ENCODE assay signal across 11 mouse cellular contexts in the genomic region with DNA sequence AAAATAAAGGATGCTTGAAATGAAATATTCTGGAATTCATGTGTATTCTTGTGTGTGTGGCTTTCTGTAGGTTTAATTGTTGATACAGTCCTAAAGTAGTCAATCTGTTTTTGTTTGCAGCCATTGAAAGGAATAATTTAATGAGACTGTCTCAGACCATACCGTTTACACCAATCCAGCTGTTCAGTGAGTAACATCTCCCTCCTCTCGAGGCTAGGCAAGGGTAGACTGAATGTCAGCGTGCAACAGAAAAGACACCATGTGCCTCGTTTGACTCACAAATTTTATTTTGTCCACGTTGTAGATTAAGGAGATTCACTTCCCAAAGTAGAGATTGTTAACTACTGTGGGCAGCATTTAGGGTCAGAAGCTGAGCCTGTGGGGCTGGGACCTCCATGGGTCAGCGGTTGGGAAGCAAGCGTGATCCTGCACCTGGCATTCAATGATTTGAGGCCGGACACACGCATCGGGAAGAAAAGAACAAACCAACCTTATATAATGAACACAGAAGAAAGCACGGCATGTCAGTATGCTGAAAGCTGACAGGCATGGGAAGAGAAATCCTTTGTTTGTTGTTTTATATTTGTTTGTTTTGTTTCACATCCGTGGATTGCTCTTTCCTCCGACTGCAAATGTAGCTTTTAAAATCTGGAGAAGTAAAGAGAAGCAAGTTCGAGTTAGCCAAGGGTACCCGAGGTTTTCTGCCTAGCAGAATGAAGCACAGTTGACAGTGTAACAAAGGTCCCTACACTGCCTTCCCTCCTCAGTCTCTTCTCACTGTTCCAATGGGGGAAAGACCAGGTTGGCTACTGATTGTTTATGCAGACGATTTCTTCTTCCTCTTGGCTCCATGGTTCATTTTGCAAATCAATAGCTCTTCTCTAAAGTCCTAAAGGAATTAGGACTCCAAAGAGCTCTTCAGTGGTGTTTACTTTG.
DNase-seq lines count a peak whose midpoint lies in the region; ATAC-seq lines count a peak whose summit lies in the region.
"Had no signal": no experiment of that assay in that cellular context is flagged by ENCODE, and none has a peak within 500 bp of the region (broad histone marks: within the 10 kb centered on the region; RNA-seq: fewer than 3 reads in every experiment).

No protein-coding gene starts in this region.

- no peak overlapping the region for H3K4me3 ChIP-seq in embryonic facial prominence, embryonic 10.5 days
- H3K4me3 ChIP-seq in hindbrain, embryonic 12.5 days: 0 out of 2 replicates have a peak overlapping the region, but pooled peaks have one; percentile 3
- no peak overlapping the region for H3K4me3 ChIP-seq in midbrain, embryonic 16.5 days (ENCODE audit: low read depth, low read length)

- no peak overlapping the region for H3K27ac ChIP-seq in embryonic facial prominence, embryonic 10.5 days (replicated peaks)
- 0 out of 2 replicates have a peak overlapping the region, but pooled peaks have one; percentile 26 for H3K27ac ChIP-seq in hindbrain, embryonic 12.5 days
- no peak overlapping the region for H3K27ac ChIP-seq in midbrain, embryonic 16.5 days (ENCODE audit: low read length)

- 57% methylated on average over 16 of the region's 16 CpGs for WGBS in embryonic facial prominence, embryonic 10.5 days
- 26% methylated on average over 16 of the region's 16 CpGs for WGBS in hindbrain, embryonic 12.5 days
- WGBS in midbrain, embryonic 16.5 days: 12% methylated on average over 16 of the region's 16 CpGs

- H3K36me3 ChIP-seq in embryonic facial prominence, embryonic 10.5 days (replicated peaks): no peaks in the 10 kb centered on the region
- no peaks in the 10 kb centered on the region for H3K36me3 ChIP-seq in hindbrain, embryonic 12.5 days
- H3K36me3 ChIP-seq in midbrain, embryonic 16.5 days (ENCODE audit: control insufficient read depth, insufficient read depth, low read length): no peaks in the 10 kb centered on the region

- DNase-seq in Muller cell, postnatal 12 days (ENCODE audit: inconsistent ontology term): peak; percentile 74
- DNase-seq in embryonic facial prominence, embryonic 10.5 days (ENCODE audit: low spot score): peak; percentile 11
- no peak for DNase-seq in B cell, adult 2 months
- DNase-seq in right cerebral cortex, postnatal 10 days (ENCODE audit: low spot score in 2 of 2): no peak
- no peak for DNase-seq in urinary bladder, adult 2 months (ENCODE audit: low spot score)
- DNase-seq: heart, postnatal 14 days; thymus, adult 2 months had no signal

- H3K4me1 ChIP-seq in embryonic facial prominence, embryonic 10.5 days: no peaks in the 10 kb centered on the region
- H3K4me1 ChIP-seq in hindbrain, embryonic 12.5 days: peaks cover 5% of the 10 kb centered on the region
- peaks cover 9% of the 10 kb centered on the region for H3K4me1 ChIP-seq in midbrain, embryonic 16.5 days (ENCODE audit: control insufficient read depth, insufficient read depth, low read length)

- no peaks in the 10 kb centered on the region for H3K9me3 ChIP-seq in embryonic facial prominence, embryonic 10.5 days
- no peaks in the 10 kb centered on the region for H3K9me3 ChIP-seq in hindbrain, embryonic 12.5 days (replicated peaks)
- H3K9me3 ChIP-seq in midbrain, embryonic 16.5 days (replicated peaks; ENCODE audit: control insufficient read depth, low read length, poor library complexity, severe bottlenecking): no peaks in the 10 kb centered on the region

- H3K4me2 ChIP-seq in hindbrain, embryonic 12.5 days (replicated peaks): peak overlapping the region; percentile 39
- H3K4me2 ChIP-seq in midbrain, embryonic 16.5 days (ENCODE audit: low read length): peak overlapping the region; percentile 32
- H3K4me2 ChIP-seq: lung, embryonic 14.5 days had no signal

- ATAC-seq in hindbrain, embryonic 12.5 days (ENCODE audit: low FRiP score): peak; percentile 72
- ATAC-seq in midbrain, embryonic 16.5 days: peak; percentile 76
- no peak for ATAC-seq in megakaryocyte, adult 5-6 weeks (ENCODE audit: poor library complexity, severe bottlenecking)

- no peaks in the 10 kb centered on the region for H3K27me3 ChIP-seq in embryonic facial prominence, embryonic 10.5 days (replicated peaks; ENCODE audit: low read depth, poor library complexity, severe bottlenecking)
- no peaks in the 10 kb centered on the region for H3K27me3 ChIP-seq in hindbrain, embryonic 12.5 days
- no peaks in the 10 kb centered on the region; the same call in 1 of the 2 replicates for H3K27me3 ChIP-seq in midbrain, embryonic 16.5 days (ENCODE audit: control insufficient read depth, insufficient read depth, low read depth, low read length)

- H3K9ac ChIP-seq in hindbrain, embryonic 12.5 days: 0 out of 2 replicates have a peak overlapping the region, but pooled peaks have one; percentile 1
- H3K9ac ChIP-seq in midbrain, embryonic 16.5 days (ENCODE audit: low read depth, low read length): peak overlapping the region; percentile 5; the same call in 1 of the 2 replicates
- H3K9ac ChIP-seq: lung, embryonic 14.5 days had no signal

Comparison
In these comparisons a context has a peak if more than half of its experiments do, and no peak if none do; other contexts are left out.
1. DNase-seq: peak in Muller cell, postnatal 12 days (single experiment) and embryonic facial prominence, embryonic 10.5 days (single experiment); none in B cell, adult 2 months (0 of 2), right cerebral cortex, postnatal 10 days (0 of 2) and urinary bladder, adult 2 months (single experiment).